Mouse (Mus musculus) midbrain, embryonic 16.5 days (tissue): Measurements from ENCODE around the gene Madcam1. TPM values are rescaled to one million over a fixed set of nuclear protein-coding genes. Genes with fewer than 3 reads are reported as not detected.
A peak's percentile ranks its signal among the peaks of the same experiment; 100 is the strongest.
"Not testable (repeated sequence)": the region's sequence is repeated elsewhere in the genome, so short reads cannot be mapped to it uniquely, and the experiment has no call there.

ENCODE experiments used
- ATAC-seq: fragments of 200-750 bp; cut with Nextera tagmentation; 2 replicates; pipeline ENCODE4 v1.8.0; 2017; ENCODE audit warnings: moderate TSS enrichment
- H3K27ac ChIP-seq: fragments of 300-500 bp; sonication (generic); 2 replicates; pipeline ENCODE4 v1.5.1; 2014; ENCODE audit warnings: mild to moderate bottlenecking, low read length, mixed read lengths
- H3K27me3 ChIP-seq: fragments of 300-500 bp; sonication (generic); 2 replicates; pipeline ENCODE4 v1.6.1; 2014; ENCODE audit warnings: low read depth, low read length, mixed read lengths; ENCODE audit not compliant: control insufficient read depth, insufficient read depth
- H3K36me3 ChIP-seq: fragments of 300-500 bp; sonication (generic); 2 replicates; pipeline ENCODE4 v1.6.1; 2014; ENCODE audit warnings: mild to moderate bottlenecking, low read length, moderate library complexity, mixed read lengths; ENCODE audit not compliant: control insufficient read depth, insufficient read depth
- H3K4me1 ChIP-seq: fragments of 300-500 bp; sonication (generic); 2 replicates; pipeline ENCODE4 v1.6.1; 2014; ENCODE audit warnings: mild to moderate bottlenecking, low read length, mixed read lengths; ENCODE audit not compliant: control insufficient read depth, insufficient read depth
- H3K4me2 ChIP-seq: fragments of 300-500 bp; sonication (generic); 2 replicates; pipeline ENCODE4 v1.6.1; 2014; ENCODE audit warnings: mild to moderate bottlenecking, low read length, mixed read lengths
- H3K4me3 ChIP-seq: fragments of 300-500 bp; sonication (generic); 2 replicates; pipeline ENCODE4 v1.5.1; 2014; ENCODE audit warnings: low read depth, mild to moderate bottlenecking, low read length, moderate library complexity, mixed read lengths
- H3K9ac ChIP-seq: fragments of 300-500 bp; sonication (generic); 2 replicates; pipeline ENCODE4 v1.6.1; 2014; ENCODE audit warnings: low read depth, low read length, mixed read lengths
- H3K9me3 ChIP-seq: fragments of 300-500 bp; sonication (generic); replicated peaks from 2 replicates; pipeline ENCODE4 v1.6.1; 2014; ENCODE audit warnings: mild to moderate bottlenecking, low read length, mixed read lengths; ENCODE audit not compliant: control insufficient read depth, poor library complexity, severe bottlenecking
- WGBS: fragments of 180-500 bp; shearing (Covaris S2); extraction: QIAGEN DNeasy Blood & Tissue Kit; methylation state at CpG from one replicate; pipeline ENCODE4 v1.1.7; 2014; 5-methylcytosine and 5-hydroxymethylcytosine counted together
- polyA plus RNA-seq: library from polyadenylated mRNA; unstranded; fragments of >200 nt; fragmentation: Nextera tagmentation; extraction: Ambion mirVana; gene quantifications from 2 replicates; pipeline ENCODE4 v1.2.1, GENCODE M21; 2015

The Madcam1 gene
- polyA plus RNA-seq, 1 experiment from 2014 or later: 0.69 TPM

GRCm38 (mm10) chr10:79702970-79703369 lies 38.6 kb downstream of the Madcam1 start:
- H3K4me3 ChIP-seq, H3K27me3 ChIP-seq, H3K27ac ChIP-seq, ATAC-seq, H3K36me3 ChIP-seq, H3K9me3 ChIP-seq, H3K4me2 ChIP-seq, H3K9ac ChIP-seq: not testable (repeated sequence)
- 83% methylated on average over 3 of the region's 4 CpGs for WGBS
- H3K4me1 ChIP-seq: peaks cover 30% of the 10 kb centered on the region

DNA sequence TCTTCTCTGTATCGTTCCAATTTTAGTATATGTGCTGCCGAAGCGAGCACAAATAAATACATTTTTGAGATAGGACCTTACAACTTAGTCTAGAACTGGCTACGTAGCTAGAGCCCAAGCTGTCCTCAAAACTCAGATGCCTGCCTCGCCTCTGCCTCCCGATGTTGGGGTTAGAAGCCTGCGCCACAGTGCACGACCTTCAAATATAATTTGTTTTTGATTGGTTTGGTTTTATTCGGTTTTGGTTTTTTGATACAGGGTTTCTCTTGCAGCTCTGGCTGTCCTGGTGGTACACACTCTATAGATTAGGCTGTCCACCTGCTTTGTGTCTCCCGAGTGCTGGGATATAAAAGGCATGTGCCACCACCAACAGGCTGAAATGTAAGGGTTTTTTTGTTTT lies 39.2 kb downstream of the Madcam1 start:
- no peak overlapping the region for H3K9ac ChIP-seq
- ATAC-seq: peak; percentile 15
- WGBS: 75% methylated on average over 10 of the region's 10 CpGs

GRCm38 (mm10) chr10:79704065-79704969 lies 40.0 kb downstream of the Madcam1 start, which contains the start of gene Bsg:
Bsg (plus strand) TSS chr10:79704491.
- Histone ChIP-seq H3K9me3 (no peaks in the 10 kb centered on the region), H3K4me2 (peak within 1 kb of the TSS; percentile 69), H3K4me3 (peak within 1 kb of the TSS; percentile 73), H3K36me3 (peaks cover 4% of the 10 kb centered on the region; the same call in 1 of the 2 replicates), H3K27ac (peak within 1 kb of the TSS; percentile 85), H3K27me3 (no peaks in the 10 kb centered on the region), H3K9ac (peak within 1 kb of the TSS; percentile 89), H3K4me1 (peaks cover 30% of the 10 kb centered on the region)
- ATAC-seq: peak; percentile 94
- under 1% methylated on average over 47 of the region's 65 CpGs for WGBS

More for the DNA sequence above, 39.2 kb downstream of the Madcam1 start:
- no peaks in the 10 kb centered on the region for H3K27me3 ChIP-seq
- H3K4me2 ChIP-seq: peak overlapping the region; percentile 56
- peak overlapping the region; percentile 56 for H3K27ac ChIP-seq
- no peaks in the 10 kb centered on the region for H3K36me3 ChIP-seq
- peak overlapping the region; percentile 73 for H3K4me3 ChIP-seq
- no peaks in the 10 kb centered on the region for H3K9me3 ChIP-seq
- H3K4me1 ChIP-seq: peaks cover 30% of the 10 kb centered on the region

GRCm38 (mm10) chr10:79704970-79705360 lies 40.6 kb downstream of the Madcam1 start:
- WGBS: 5% methylated on average over 10 of the region's 10 CpGs
- peak overlapping the region; percentile 85 for H3K27ac ChIP-seq

DNA sequence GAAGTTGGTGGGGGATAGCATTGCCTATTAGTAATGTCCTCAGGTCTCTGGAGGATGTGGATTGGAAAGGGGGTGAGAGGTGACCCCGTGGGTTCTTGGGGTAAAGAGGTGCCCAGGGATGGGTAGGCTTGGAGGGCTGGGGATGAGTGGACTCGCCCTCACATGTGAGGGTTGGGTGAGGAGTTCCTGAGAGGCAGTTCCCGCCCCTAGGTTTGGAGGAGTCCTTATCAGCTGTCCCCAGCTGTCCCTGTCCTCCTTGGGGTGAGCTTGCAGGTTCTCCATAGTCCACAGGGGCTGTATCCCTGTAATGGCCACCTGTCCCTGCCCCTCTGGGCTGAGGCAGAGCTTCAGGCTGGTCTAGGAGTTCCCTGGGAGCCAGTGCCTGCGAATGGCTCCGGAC lies 41.6 kb downstream of the Madcam1 start:
- ATAC-seq: no peak
- Histone ChIP-seq H3K4me1 (peaks cover 30% of the 10 kb centered on the region), H3K36me3 (peaks cover 13% of the 10 kb centered on the region; the same call in 1 of the 2 replicates), H3K9ac (peak overlapping the region; percentile 89; the same call in 1 of the 2 replicates), H3K9me3 (no peaks in the 10 kb centered on the region), H3K4me3 (peak overlapping the region; percentile 11; the same call in 1 of the 2 replicates), H3K27me3 (no peaks in the 10 kb centered on the region), H3K27ac (no peak overlapping the region), H3K4me2 (peak overlapping the region; percentile 69)
- WGBS: 76% methylated on average over 5 of the region's 5 CpGs

More at GRCm38 (mm10) chr10:79704970-79705360, 40.6 kb downstream of the Madcam1 start:
- peak overlapping the region; percentile 73 for H3K4me3 ChIP-seq
- peak overlapping the region; percentile 69 for H3K4me2 ChIP-seq
- no peaks in the 10 kb centered on the region for H3K9me3 ChIP-seq
- peak; percentile 12; the same call in 1 of the 2 replicates for ATAC-seq
- H3K4me1 ChIP-seq: peaks cover 30% of the 10 kb centered on the region
- H3K27me3 ChIP-seq: no peaks in the 10 kb centered on the region
- peaks cover 9% of the 10 kb centered on the region; the same call in 1 of the 2 replicates for H3K36me3 ChIP-seq
- H3K9ac ChIP-seq: peak overlapping the region; percentile 89

- peaks cover 30% of the 10 kb centered on the region for H3K4me1 ChIP-seq
- no peaks in the 10 kb centered on the region for H3K27me3 ChIP-seq
- peak overlapping the region; percentile 11; the same call in 1 of the 2 replicates for H3K4me3 ChIP-seq
- 86% methylated on average over 5 of the region's 5 CpGs for WGBS
- ATAC-seq: no peak
- no peaks in the 10 kb centered on the region for H3K9me3 ChIP-seq
- H3K9ac ChIP-seq: peak overlapping the region; percentile 89
- peaks cover 16% of the 10 kb centered on the region; the same call in 1 of the 2 replicates for H3K36me3 ChIP-seq
- peak overlapping the region; percentile 69 for H3K4me2 ChIP-seq
- no peak overlapping the region for H3K27ac ChIP-seq
Measured at GRCm38 (mm10) chr10:79706406-79707094, 42.2 kb downstream of the Madcam1 start.

GRCm38 (mm10) chr10:79707162-79707561 lies 42.8 kb downstream of the Madcam1 start:
- peak overlapping the region; percentile 18; the same call in 1 of the 2 replicates for H3K4me2 ChIP-seq
- peaks cover 30% of the 10 kb centered on the region for H3K4me1 ChIP-seq
- 83% methylated on average over 1 of the region's 1 CpGs for WGBS
- H3K36me3 ChIP-seq: peaks cover 16% of the 10 kb centered on the region; the same call in 1 of the 2 replicates
- 0 out of 2 replicates have a peak overlapping the region, but pooled peaks have one; percentile 37 for H3K27ac ChIP-seq
- no peaks in the 10 kb centered on the region for H3K27me3 ChIP-seq
- no peak overlapping the region for H3K9ac ChIP-seq
- H3K4me3 ChIP-seq: peak overlapping the region; percentile 9; the same call in 1 of the 2 replicates
- no peak for ATAC-seq
- no peaks in the 10 kb centered on the region for H3K9me3 ChIP-seq

GRCm38 (mm10) chr10:79707759-79708158 lies 43.4 kb downstream of the Madcam1 start:
- Histone ChIP-seq H3K4me1 (peaks cover 30% of the 10 kb centered on the region), H3K36me3 (peaks cover 16% of the 10 kb centered on the region; the same call in 1 of the 2 replicates), H3K4me3 (no peak overlapping the region), H3K27me3 (no peaks in the 10 kb centered on the region), H3K9me3 (no peaks in the 10 kb centered on the region), H3K27ac (no peak overlapping the region), H3K4me2 (peak overlapping the region; percentile 18; the same call in 1 of the 2 replicates), H3K9ac (no peak overlapping the region)
- no peak for ATAC-seq
- whole genome bisulfite sequencing: 66% methylated on average over 4 of the region's 4 CpGs
